Mouse (Mus musculus) kidney, postnatal 0 days (tissue): Measurements from ENCODE around the gene Trappc10. TPM values are rescaled to one million over a fixed set of nuclear protein-coding genes. Genes with fewer than 3 reads are reported as not detected.

Experiments
- ATAC-seq: fragments of 200-750 bp; cut with Nextera tagmentation; replicated peaks from 2 replicates; pipeline ENCODE4 v1.8.0; 2017; ENCODE audit warnings: low read depth, moderate number of reproducible peaks, moderate TSS enrichment, moderate library complexity; ENCODE audit not compliant: low FRiP score
- DNase-seq: peaks from one replicate; pipeline ENCODE4 v3.0.0-alpha.2; 2016; ENCODE audit warnings: low spot score
- H3K27ac ChIP-seq: fragments of 300-500 bp; sonication (generic); 2 replicates; pipeline ENCODE4 v1.5.1; 2014; ENCODE audit warnings: mild to moderate bottlenecking
- H3K27me3 ChIP-seq: fragments of 300-500 bp; sonication (generic); 2 replicates; pipeline ENCODE4 v1.6.1; 2014; ENCODE audit warnings: low read length, mixed read lengths; ENCODE audit not compliant: insufficient read depth
- H3K36me3 ChIP-seq: fragments of 300-500 bp; sonication (generic); 2 replicates; pipeline ENCODE4 v1.6.1; 2014; ENCODE audit warnings: low read length, mixed read lengths; ENCODE audit not compliant: insufficient read depth
- H3K4me1 ChIP-seq: fragments of 300-500 bp; sonication (generic); replicated peaks from 2 replicates; pipeline ENCODE4 v1.6.1; 2014; ENCODE audit warnings: antibody characterized with exemption, low read length, mixed read lengths; ENCODE audit not compliant: insufficient read depth
- H3K4me2 ChIP-seq: fragments of 300-500 bp; sonication (generic); 2 replicates; pipeline ENCODE4 v1.6.1; 2014; ENCODE audit warnings: mild to moderate bottlenecking, low read length, moderate library complexity, mixed read lengths
- H3K4me3 ChIP-seq: fragments of 300-500 bp; sonication (generic); replicated peaks from 2 replicates; pipeline ENCODE4 v1.5.1; 2014; ENCODE audit warnings: low read depth, low read length
- H3K9ac ChIP-seq: fragments of 300-500 bp; sonication (generic); 2 replicates; pipeline ENCODE4 v1.6.1; 2014; ENCODE audit warnings: low read depth, low read length
- H3K9me3 ChIP-seq: fragments of 300-500 bp; sonication (generic); replicated peaks from 2 replicates; pipeline ENCODE4 v1.6.1; 2016; ENCODE audit warnings: low read length, inconsistent platforms, mixed read lengths
- CTCF ChIP-seq: IDR thresholded peaks from 2 replicates; pipeline ENCODE4 v1.5.1; 2016; ENCODE audit warnings: antibody characterized with exemption, low read depth, mild to moderate bottlenecking, moderate library complexity
- WGBS: fragments of 180-500 bp; shearing (Covaris S2); extraction: QIAGEN DNeasy Blood & Tissue Kit; methylation state at CpG from one replicate; pipeline ENCODE4 v1.1.7; 2014; 5-methylcytosine and 5-hydroxymethylcytosine counted together
- polyA plus RNA-seq: library from polyadenylated mRNA; unstranded; fragments of >200 nt; fragmentation: Nextera tagmentation; extraction: Ambion mirVana; gene quantifications from 2 replicates; pipeline ENCODE4 v1.2.1, GENCODE M21; 2015

Gene Trappc10
- 17.9 and 21.9 TPM in 2 replicates for polyA plus RNA-seq

DNA sequence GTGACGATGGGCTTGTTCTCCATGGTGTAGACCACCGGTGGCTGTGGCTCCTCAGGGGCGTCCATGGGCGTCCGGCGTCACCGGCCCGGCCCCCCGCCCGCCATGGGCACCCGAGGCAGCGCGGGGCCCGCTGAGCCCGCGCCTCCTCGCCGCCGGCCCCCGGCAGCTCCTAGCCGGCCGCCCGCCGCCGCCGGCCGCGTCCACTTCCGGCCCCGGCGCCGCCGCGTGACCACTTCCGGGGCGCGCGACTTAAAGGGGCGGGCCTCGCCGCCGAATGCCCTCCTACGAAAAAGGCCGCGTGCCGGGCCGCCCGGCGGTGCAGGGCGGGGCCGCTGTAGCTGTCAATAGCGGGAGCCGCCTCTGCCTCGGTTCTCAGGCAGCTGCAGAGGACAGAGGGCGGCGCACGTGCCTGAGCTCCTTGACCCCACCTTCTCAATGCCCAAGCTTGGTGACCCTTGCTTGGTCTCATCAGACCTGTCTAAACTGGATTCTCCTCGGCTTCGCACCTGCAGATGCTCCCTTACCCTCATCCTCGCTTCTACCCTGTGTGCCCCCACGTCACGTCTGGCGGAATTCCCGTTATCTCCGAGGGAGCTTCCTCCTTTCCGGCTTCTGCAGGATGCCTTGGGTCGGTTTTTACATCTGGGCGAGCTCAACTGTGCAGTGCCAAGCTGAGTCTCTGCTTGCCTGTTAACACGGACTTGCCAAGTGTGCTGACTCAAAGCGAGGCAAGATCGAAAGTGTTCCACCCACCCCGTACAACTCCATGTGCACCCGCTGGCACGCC is at the start of gene Trappc10:
Gene Trappc10 (minus strand): TSS at position 204 of the 787 bp plus-strand sequence.
- peak; percentile 92 for DNase-seq
- TF ChIP-seq CTCF: no peak
- H3K27me3 ChIP-seq: no peaks in the 10 kb centered on the region
- peak within 1 kb of the TSS; percentile 97 for H3K4me2 ChIP-seq
- H3K27ac ChIP-seq: peak within 1 kb of the TSS; percentile 44; the same call in 1 of the 2 replicates
- no peaks in the 10 kb centered on the region for H3K36me3 ChIP-seq
- peak; percentile 95 for ATAC-seq
- WGBS: under 1% methylated on average over 72 of the region's 74 CpGs
- peaks cover 8% of the 10 kb centered on the region; the same call in 1 of the 2 replicates for H3K4me1 ChIP-seq
- H3K4me3 ChIP-seq: peak within 1 kb of the TSS; percentile 80
- H3K9me3 ChIP-seq: no peaks in the 10 kb centered on the region
- H3K9ac ChIP-seq: peak within 1 kb of the TSS; percentile 86

DNA sequence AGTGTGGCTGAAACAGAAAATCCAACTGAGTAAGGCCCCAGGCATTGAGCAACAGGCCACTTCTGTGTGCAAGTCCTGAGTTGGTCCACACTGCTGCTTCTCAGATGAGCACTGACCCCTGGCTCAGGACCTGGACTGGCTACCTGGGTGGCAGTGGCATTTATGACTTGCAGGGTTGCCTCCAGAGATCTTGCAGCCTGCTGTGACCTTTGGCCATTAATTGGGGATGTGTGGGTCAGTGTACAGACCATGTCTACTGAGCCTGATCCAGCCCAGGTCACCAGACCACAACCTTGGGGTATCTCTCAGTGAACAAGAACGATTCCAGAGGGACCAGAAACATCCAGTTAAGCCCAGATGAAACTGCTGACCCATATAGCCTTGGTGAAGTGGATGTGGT is 49.1 kb upstream of the Trappc10 start:
- no peak overlapping the region for H3K4me3 ChIP-seq
- H3K9ac ChIP-seq: no peak overlapping the region
- no peak for ATAC-seq
- H3K4me2 ChIP-seq: no peak overlapping the region
- peaks cover 42% of the 10 kb centered on the region for H3K4me1 ChIP-seq
- H3K27me3 ChIP-seq: no peaks in the 10 kb centered on the region
- 38% methylated on average over 1 of the region's 1 CpGs for WGBS
- no peak for TF ChIP-seq CTCF
- H3K36me3 ChIP-seq: no peaks in the 10 kb centered on the region
- no peak overlapping the region; the same call in 1 of the 2 replicates for H3K27ac ChIP-seq
- no peak for DNase-seq
- H3K9me3 ChIP-seq: no peaks in the 10 kb centered on the region

DNA sequence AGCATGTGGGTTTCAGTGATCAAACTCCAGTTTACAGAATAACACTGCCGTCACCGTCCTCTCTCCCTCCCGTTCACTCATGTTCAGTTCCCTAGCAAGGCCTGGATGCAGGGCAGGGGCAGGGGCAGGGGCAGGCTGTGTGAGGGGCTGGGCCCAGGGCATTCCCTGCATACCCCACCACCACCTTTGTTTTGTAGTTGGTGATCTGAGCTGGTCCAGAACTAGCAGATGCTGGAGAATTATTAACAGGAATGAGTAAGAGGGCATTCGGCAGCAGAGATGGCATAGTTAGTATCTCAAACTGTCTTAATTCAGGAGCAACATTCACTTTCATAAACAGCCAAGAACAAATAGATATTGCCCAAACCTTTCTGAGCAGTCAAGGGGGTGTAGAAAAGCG is 47.9 kb upstream of the Trappc10 start:
- Histone ChIP-seq H3K4me2 (no peak overlapping the region), H3K4me1 (peaks cover 30% of the 10 kb centered on the region), H3K27ac (peak overlapping the region; percentile 68), H3K9ac (no peak overlapping the region), H3K27me3 (no peaks in the 10 kb centered on the region), H3K4me3 (no peak overlapping the region), H3K36me3 (0 out of 2 replicates have a peak, but pooled peaks cover 5% of the 10 kb centered on the region), H3K9me3 (no peaks in the 10 kb centered on the region)
- no peak for ATAC-seq
- DNase-seq: no peak
- no peak for TF ChIP-seq CTCF
- WGBS: 75% methylated on average over 5 of the region's 5 CpGs

DNA sequence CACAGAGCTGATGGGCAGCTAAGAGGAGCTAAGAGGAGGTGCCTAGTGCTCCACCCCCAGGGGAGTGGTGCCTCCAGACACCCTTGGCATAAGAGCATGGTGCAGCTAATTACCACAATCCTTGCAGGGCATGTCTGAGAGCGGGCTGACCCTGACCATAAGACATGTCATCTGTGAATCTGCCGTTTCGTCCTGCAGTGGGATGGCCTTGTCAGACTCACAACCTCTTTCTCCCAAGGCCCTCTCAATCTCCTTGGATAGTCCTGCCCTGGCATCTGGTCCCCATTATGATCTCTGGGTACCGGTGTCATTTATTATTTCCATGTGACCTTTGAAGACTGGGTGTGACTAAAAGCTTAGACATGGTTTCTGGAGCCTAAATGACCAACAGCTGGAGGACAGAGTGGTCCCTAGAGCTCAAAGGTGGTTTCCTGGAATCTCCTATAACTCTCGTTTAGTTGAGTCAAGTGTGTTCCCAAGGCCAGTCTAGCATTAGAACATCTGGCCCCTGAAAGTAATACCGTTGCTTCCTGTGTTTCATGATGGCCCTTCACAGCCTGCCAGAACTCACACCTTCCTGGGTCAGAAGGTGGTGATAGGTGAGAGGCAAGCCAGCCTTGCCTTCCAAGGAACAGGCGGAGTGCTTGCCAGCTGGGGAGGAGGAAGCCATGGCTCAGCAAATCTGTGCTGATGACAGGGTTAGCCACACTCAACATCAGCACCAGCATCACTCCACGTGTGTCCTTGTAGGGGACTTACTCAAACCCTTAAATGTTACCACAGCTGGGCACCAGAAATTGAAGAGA is 46.5 kb upstream of the Trappc10 start:
- Histone ChIP-seq H3K9me3 (no peaks in the 10 kb centered on the region), H3K4me2 (no peak overlapping the region), H3K27me3 (no peaks in the 10 kb centered on the region), H3K4me1 (peaks cover 26% of the 10 kb centered on the region), H3K36me3 (peaks cover 13% of the 10 kb centered on the region; the same call in 1 of the 2 replicates), H3K9ac (no peak overlapping the region), H3K27ac (no peak overlapping the region; the same call in 1 of the 2 replicates), H3K4me3 (no peak overlapping the region)
- no peak for DNase-seq
- WGBS: 64% methylated on average over 8 of the region's 8 CpGs
- ATAC-seq: no peak
- TF ChIP-seq CTCF: no peak

DNA sequence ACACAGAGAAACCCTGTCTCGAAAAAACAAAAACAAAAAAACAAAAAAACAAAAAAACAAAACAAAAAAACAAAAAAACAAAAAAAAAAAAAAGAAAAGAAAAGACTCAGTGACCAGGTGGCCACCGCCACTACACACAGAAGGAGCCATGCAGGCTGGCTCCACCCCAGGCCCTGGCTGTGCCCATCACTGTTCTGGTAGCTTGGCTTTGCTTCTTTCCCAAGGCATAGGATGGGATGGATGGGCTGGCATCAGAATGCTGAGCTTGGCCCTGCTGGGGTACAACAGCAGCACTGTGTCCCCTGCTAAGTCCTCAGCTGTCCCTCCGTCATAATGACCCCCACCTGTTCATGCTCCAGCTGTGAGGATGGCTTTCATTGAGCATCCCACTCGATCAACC is 44.5 kb upstream of the Trappc10 start:
- no peak overlapping the region for H3K9ac ChIP-seq
- DNase-seq (no peak), ATAC-seq (no peak)
- H3K27ac ChIP-seq: no peak overlapping the region
- no peak for TF ChIP-seq CTCF
- peaks cover 24% of the 10 kb centered on the region; the same call in 1 of the 2 replicates for H3K36me3 ChIP-seq
- no peak overlapping the region for H3K4me2 ChIP-seq
- H3K4me1 ChIP-seq: peaks cover 20% of the 10 kb centered on the region
- H3K4me3 ChIP-seq: no peak overlapping the region
- H3K27me3 ChIP-seq: no peaks in the 10 kb centered on the region
- WGBS: 94% methylated on average over 4 of the region's 4 CpGs
- H3K9me3 ChIP-seq: no peaks in the 10 kb centered on the region

DNA sequence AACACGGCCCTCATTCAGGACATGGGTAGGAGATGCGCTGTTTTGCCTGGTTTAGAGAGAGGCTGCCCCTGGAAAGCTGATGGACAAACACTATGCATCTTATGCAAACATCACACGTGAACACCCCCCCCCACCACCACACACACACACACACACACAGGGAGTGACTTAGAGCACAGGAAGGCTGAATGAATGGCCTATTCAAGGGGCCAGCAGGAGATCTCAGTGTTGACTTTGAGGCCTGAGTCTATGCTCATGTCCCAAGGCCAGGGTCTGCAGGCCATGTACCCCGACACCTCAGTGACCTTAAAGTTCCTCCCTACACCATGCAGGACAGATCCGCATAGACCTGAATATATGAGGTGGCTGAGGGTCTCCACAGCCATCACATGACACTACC is 43.7 kb upstream of the Trappc10 start:
- ATAC-seq: no peak

More for the DNA sequence above, 43.7 kb upstream of the Trappc10 start:
- Histone ChIP-seq H3K36me3 (peaks cover 30% of the 10 kb centered on the region; the same call in 1 of the 2 replicates), H3K9ac (no peak overlapping the region), H3K9me3 (no peaks in the 10 kb centered on the region), H3K4me3 (no peak overlapping the region), H3K4me1 (peaks cover 14% of the 10 kb centered on the region), H3K27me3 (no peaks in the 10 kb centered on the region), H3K4me2 (no peak overlapping the region), H3K27ac (0 out of 2 replicates have a peak overlapping the region, but pooled peaks have one; percentile 13)
- 89% methylated on average over 5 of the region's 5 CpGs for WGBS
- DNase-seq: no peak
- TF ChIP-seq CTCF: no peak
